Mouse (Mus musculus) stomach, postnatal 0 days (tissue): ENCODE measurements around the gene Hdac4. TPM values are rescaled to one million over a fixed set of nuclear protein-coding genes. Genes with fewer than 3 reads are reported as not detected.

Experiments
- ATAC-seq: fragments of 200-750 bp; cut with Nextera tagmentation; 2 replicates; pipeline ENCODE4 v1.8.0; 2017; ENCODE audit not compliant: low FRiP score, low TSS enrichment
- DNase-seq: peaks from one replicate; pipeline ENCODE4 v3.0.0-alpha.2; 2016; ENCODE audit warnings: low spot score
- H3K27ac ChIP-seq: fragments of 300-500 bp; sonication (generic); replicated peaks from 2 replicates; pipeline ENCODE4 v1.5.1; 2014; ENCODE audit warnings: mild to moderate bottlenecking, control low read depth
- H3K27me3 ChIP-seq: fragments of 300-500 bp; sonication (generic); 2 replicates; pipeline ENCODE4 v1.6.1; 2014; ENCODE audit warnings: low read length; ENCODE audit not compliant: control insufficient read depth, insufficient read depth
- H3K36me3 ChIP-seq: fragments of 300-500 bp; sonication (generic); 2 replicates; pipeline ENCODE4 v1.6.1; 2014; ENCODE audit warnings: low read length, mixed read lengths; ENCODE audit not compliant: control insufficient read depth, insufficient read depth
- H3K4me1 ChIP-seq: fragments of 300-500 bp; sonication (generic); replicated peaks from 2 replicates; pipeline ENCODE4 v1.6.1; 2014; ENCODE audit warnings: antibody characterized with exemption; ENCODE audit not compliant: control insufficient read depth, insufficient read depth
- H3K4me2 ChIP-seq: fragments of 300-500 bp; sonication (generic); replicated peaks from 2 replicates; pipeline ENCODE4 v1.6.1; 2014; ENCODE audit warnings: low read depth, mild to moderate bottlenecking, control low read depth, moderate library complexity
- H3K4me3 ChIP-seq: fragments of 300-500 bp; sonication (generic); 2 replicates; pipeline ENCODE4 v1.5.1; 2014; ENCODE audit warnings: low read depth, low read length, control low read depth
- H3K9ac ChIP-seq: fragments of 300-500 bp; sonication (generic); 2 replicates; pipeline ENCODE4 v1.6.1; 2014; ENCODE audit warnings: mild to moderate bottlenecking, low read length, control low read depth, mixed read lengths
- H3K9me3 ChIP-seq: fragments of 300-500 bp; sonication (generic); 2 replicates; pipeline ENCODE4 v1.6.1; 2016; ENCODE audit warnings: low read length; ENCODE audit not compliant: control insufficient read depth
- CTCF ChIP-seq: IDR thresholded peaks from 2 replicates; pipeline ENCODE4 v1.5.1; 2016; ENCODE audit warnings: antibody characterized with exemption, low read depth, mild to moderate bottlenecking, moderate library complexity
- EP300 ChIP-seq: optimal IDR thresholded peaks from 2 replicates; pipeline ENCODE3; 2016; ENCODE audit warnings: antibody characterized with exemption
- WGBS: fragments of 180-500 bp; shearing (Covaris S2); extraction: QIAGEN DNeasy Blood & Tissue Kit; methylation state at CpG from one replicate; pipeline ENCODE4 v1.1.7; 2014; 5-methylcytosine and 5-hydroxymethylcytosine counted together
- polyA plus RNA-seq: library from polyadenylated mRNA; unstranded; fragments of >200 nt; fragmentation: Nextera tagmentation; extraction: Ambion mirVana; gene quantifications from 2 replicates; pipeline ENCODE4 v1.2.1, GENCODE M21; 2015

Gene Hdac4
- polyA plus RNA-seq, 1 experiment from 2014 or later: 10.9 TPM

DNA sequence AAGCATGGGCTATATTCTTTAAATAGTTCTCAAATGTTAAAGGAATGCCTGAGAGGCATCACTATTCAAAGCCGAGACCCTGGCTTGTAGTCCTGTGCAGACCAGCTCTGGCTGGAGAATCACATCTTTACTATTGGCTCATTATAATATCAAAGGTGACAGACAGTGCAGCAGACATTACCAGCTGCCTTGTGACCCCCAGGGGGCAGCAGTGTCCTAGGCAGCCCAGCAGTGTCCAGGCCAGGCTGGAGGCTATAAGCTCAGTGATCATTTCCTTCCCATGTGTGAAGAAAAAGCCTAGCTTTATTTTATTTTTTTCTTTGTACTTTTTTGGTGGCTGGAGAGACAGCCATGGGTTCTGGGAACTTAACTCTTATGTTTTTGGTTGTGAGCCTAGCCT lies 233.2 kb downstream of the Hdac4 start:
- ATAC-seq (peak; percentile 72; the same call in 1 of the 2 replicates), DNase-seq (peak; percentile 64)
- no peak overlapping the region for H3K4me2 ChIP-seq
- H3K27me3 ChIP-seq: no peaks in the 10 kb centered on the region
- no peak for TF ChIP-seq EP300
- peak; percentile 90 for TF ChIP-seq CTCF
- H3K4me1 ChIP-seq: no peaks in the 10 kb centered on the region
- WGBS: 79% methylated on average over 1 of the region's 1 CpGs
- no peak overlapping the region for H3K9ac ChIP-seq
- no peak overlapping the region for H3K27ac ChIP-seq
- H3K36me3 ChIP-seq: peaks cover 13% of the 10 kb centered on the region; the same call in 1 of the 2 replicates
- no peak overlapping the region for H3K4me3 ChIP-seq
- no peaks in the 10 kb centered on the region for H3K9me3 ChIP-seq

DNA sequence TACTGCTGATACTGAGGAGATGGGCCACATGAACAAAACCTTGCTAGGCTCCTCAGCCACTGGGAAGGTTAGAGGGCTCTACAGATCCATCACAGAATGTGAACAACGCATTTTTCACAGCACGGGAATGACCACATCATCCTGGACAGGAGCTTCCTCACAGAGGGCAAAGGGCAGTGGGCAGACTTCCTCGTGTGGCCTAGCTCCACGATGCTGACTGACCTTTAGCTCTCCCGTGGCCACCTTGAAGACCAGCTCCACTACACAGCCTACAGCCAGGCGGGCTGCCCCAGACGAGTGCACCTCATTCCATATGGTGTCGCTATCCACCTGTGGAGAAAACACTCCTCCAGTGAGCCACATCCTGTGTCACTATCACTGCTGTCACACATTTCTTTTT lies 234.3 kb downstream of the Hdac4 start:
- 71% methylated on average over 8 of the region's 8 CpGs for WGBS
- ATAC-seq: no peak
- no peak overlapping the region for H3K4me3 ChIP-seq

DNA sequence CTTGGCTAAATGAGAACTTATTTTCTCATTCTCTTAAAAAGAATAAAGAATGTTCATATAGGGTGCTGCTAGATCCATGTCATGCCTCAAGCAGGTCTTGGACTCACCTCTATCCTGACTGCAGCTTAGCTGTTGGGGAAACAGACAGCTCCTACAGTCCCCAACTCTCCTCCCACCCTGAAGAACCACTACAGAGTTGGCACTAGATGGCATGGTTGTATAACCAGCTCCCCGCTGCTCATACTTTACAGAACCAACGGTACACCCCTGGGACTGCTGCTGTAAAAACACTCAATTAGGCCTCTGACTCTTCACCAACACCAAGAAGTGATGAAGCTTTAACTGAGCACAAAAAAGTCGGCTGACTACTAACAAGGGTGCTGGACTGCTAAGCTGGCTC lies 235.6 kb downstream of the Hdac4 start:
- no peak for ATAC-seq
- Histone ChIP-seq H3K4me3 (no peak overlapping the region), H3K36me3 (peaks cover 8% of the 10 kb centered on the region; the same call in 1 of the 2 replicates), H3K9me3 (no peaks in the 10 kb centered on the region), H3K4me2 (no peak overlapping the region), H3K27ac (no peak overlapping the region), H3K4me1 (no peaks in the 10 kb centered on the region), H3K27me3 (no peaks in the 10 kb centered on the region), H3K9ac (no peak overlapping the region)
- DNase-seq: no peak
- TF ChIP-seq EP300: no peak
- TF ChIP-seq CTCF: no peak
- WGBS: 82% methylated on average over 3 of the region's 3 CpGs

More for the DNA sequence above, 234.3 kb downstream of the Hdac4 start:
- TF ChIP-seq EP300 (no peak), CTCF (no peak)
- peaks cover 6% of the 10 kb centered on the region; the same call in 1 of the 2 replicates for H3K36me3 ChIP-seq
- no peak overlapping the region for H3K9ac ChIP-seq
- H3K4me2 ChIP-seq: no peak overlapping the region
- no peaks in the 10 kb centered on the region for H3K4me1 ChIP-seq
- no peaks in the 10 kb centered on the region for H3K27me3 ChIP-seq
- H3K27ac ChIP-seq: no peak overlapping the region
- no peak for DNase-seq
- no peaks in the 10 kb centered on the region for H3K9me3 ChIP-seq

DNA sequence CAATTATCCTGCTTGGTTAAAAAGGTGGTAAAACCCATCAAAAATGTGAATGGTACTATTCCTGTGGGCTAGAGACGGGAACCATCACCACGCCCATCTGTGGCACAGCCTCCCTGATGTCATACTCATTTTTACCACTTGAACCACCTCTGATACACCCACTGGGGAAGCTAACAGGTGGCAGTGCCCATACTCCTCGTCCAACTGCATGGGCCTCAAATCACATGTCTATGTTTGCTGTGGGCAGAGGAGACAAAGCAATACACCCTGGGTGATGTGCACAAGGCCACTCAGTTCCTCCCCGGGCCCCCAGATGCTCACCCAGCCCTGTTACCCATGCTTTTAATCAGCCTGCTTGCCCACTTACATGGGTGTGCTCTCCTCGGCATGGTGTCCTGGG lies 236.5 kb downstream of the Hdac4 start:
- no peak overlapping the region for H3K9ac ChIP-seq
- TF ChIP-seq CTCF (no peak), EP300 (no peak)
- no peaks in the 10 kb centered on the region for H3K4me1 ChIP-seq
- no peak overlapping the region for H3K4me3 ChIP-seq
- H3K36me3 ChIP-seq: peaks cover 8% of the 10 kb centered on the region; the same call in 1 of the 2 replicates
- ATAC-seq (no peak), DNase-seq (no peak)
- H3K27ac ChIP-seq: no peak overlapping the region
- H3K9me3 ChIP-seq: no peaks in the 10 kb centered on the region
- no peaks in the 10 kb centered on the region for H3K27me3 ChIP-seq
- no peak overlapping the region for H3K4me2 ChIP-seq
- WGBS: 87% methylated on average over 5 of the region's 5 CpGs

DNA sequence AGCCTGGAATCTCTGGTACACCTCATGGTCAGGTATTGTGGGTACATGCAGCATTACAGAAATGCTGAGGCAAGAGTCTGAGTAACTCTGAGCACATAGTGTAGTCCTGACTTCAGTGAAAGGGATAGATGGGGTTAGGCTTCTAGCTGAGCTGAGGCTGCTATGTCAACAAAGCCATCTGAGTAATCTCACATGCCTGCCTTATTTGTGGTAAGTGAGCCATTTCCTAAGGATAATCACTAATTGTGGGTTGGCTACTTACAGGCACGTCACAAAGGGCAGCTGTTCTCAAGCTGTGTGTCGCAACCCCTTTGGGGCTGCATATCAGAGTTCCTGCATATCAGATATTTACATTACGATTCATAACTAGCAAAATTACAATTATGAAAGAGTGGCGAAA lies 239.3 kb downstream of the Hdac4 start:
- no peak for DNase-seq
- 51% methylated on average over 4 of the region's 4 CpGs for WGBS
- Histone ChIP-seq H3K9me3 (no peaks in the 10 kb centered on the region), H3K4me1 (no peaks in the 10 kb centered on the region), H3K36me3 (peaks cover 8% of the 10 kb centered on the region; the same call in 1 of the 2 replicates), H3K9ac (no peak overlapping the region), H3K27me3 (no peaks in the 10 kb centered on the region), H3K4me2 (no peak overlapping the region), H3K27ac (no peak overlapping the region), H3K4me3 (no peak overlapping the region)
- TF ChIP-seq CTCF (no peak), EP300 (no peak)
- peak; percentile 71 for ATAC-seq

DNA sequence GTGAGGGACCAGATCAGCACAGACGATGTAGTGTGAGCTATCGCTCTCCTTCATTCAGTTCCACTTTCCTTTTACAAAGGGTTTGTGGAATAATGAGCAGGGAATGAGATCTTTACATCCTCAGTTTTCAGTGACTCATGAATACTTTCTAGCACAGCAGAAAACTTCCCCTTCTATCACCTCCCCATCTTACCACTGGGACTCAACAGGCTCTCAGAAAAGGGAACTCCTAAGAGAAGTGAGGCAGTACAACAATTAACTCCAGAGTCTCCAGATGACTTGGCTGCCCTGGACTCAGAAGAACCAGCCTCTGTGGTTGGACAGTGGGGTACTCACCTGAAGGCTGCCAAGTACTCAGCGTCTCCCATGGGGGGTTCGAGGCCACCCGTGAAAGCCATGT lies 240.5 kb downstream of the Hdac4 start:
- no peaks in the 10 kb centered on the region for H3K27me3 ChIP-seq
- no peak overlapping the region for H3K4me3 ChIP-seq
- H3K27ac ChIP-seq: no peak overlapping the region
- H3K36me3 ChIP-seq: peaks cover 8% of the 10 kb centered on the region; the same call in 1 of the 2 replicates
- ATAC-seq (no peak), DNase-seq (no peak)
- WGBS: 87% methylated on average over 5 of the region's 5 CpGs
- TF ChIP-seq CTCF: no peak
- no peak for TF ChIP-seq EP300
- no peak overlapping the region for H3K9ac ChIP-seq
- no peaks in the 10 kb centered on the region for H3K9me3 ChIP-seq
- no peaks in the 10 kb centered on the region for H3K4me1 ChIP-seq
- no peak overlapping the region for H3K4me2 ChIP-seq
